Mouse (Mus musculus) lung, postnatal 0 days (tissue): Measurements from ENCODE around the gene Paqr6. TPM values are rescaled to one million over a fixed set of nuclear protein-coding genes. Genes with fewer than 3 reads are reported as not detected.

Experiments
- ATAC-seq: fragments of 200-750 bp; cut with Nextera tagmentation; 2 replicates; pipeline ENCODE4 v1.8.0; 2017; ENCODE audit warnings: moderate library complexity
- DNase-seq: peaks from one replicate; pipeline ENCODE4 v3.0.0-alpha.2; 2016; ENCODE audit warnings: low spot score
- H3K27ac ChIP-seq: fragments of 300-500 bp; sonication (generic); 2 replicates; pipeline ENCODE4 v1.5.1; 2014; ENCODE audit warnings: antibody characterized with exemption, mild to moderate bottlenecking, low read length, mixed read lengths
- H3K27me3 ChIP-seq: fragments of 300-500 bp; sonication (generic); replicated peaks from 2 replicates; pipeline ENCODE4 v1.6.1; 2014; ENCODE audit warnings: low read length, mixed read lengths; ENCODE audit not compliant: insufficient read depth
- H3K36me3 ChIP-seq: fragments of 300-500 bp; sonication (generic); 2 replicates; pipeline ENCODE4 v1.6.1; 2014; ENCODE audit warnings: low read length, mixed read lengths; ENCODE audit not compliant: insufficient read depth
- H3K4me1 ChIP-seq: fragments of 300-500 bp; sonication (generic); 2 replicates; pipeline ENCODE4 v1.6.1; 2014; ENCODE audit warnings: antibody characterized with exemption, low read depth, low read length, mixed read lengths; ENCODE audit not compliant: insufficient read depth
- H3K4me2 ChIP-seq: fragments of 300-500 bp; sonication (generic); replicated peaks from 2 replicates; pipeline ENCODE4 v1.6.1; 2014; ENCODE audit warnings: low read depth, mild to moderate bottlenecking, low read length, moderate library complexity, mixed read lengths
- H3K4me3 ChIP-seq: fragments of 300-500 bp; sonication (generic); 2 replicates; pipeline ENCODE4 v1.5.1; 2014; ENCODE audit warnings: low read depth, low read length
- H3K9ac ChIP-seq: fragments of 300-500 bp; sonication (generic); replicated peaks from 2 replicates; pipeline ENCODE4 v1.6.1; 2014; ENCODE audit warnings: low read depth, mild to moderate bottlenecking
- H3K9me3 ChIP-seq: fragments of 300-500 bp; sonication (generic); 2 replicates; pipeline ENCODE4 v1.6.1; 2016; ENCODE audit warnings: low read length, mixed read lengths
- CTCF ChIP-seq: IDR thresholded peaks from 2 replicates; pipeline ENCODE4 v1.5.1; 2016; ENCODE audit warnings: antibody characterized with exemption, mild to moderate bottlenecking
- EP300 ChIP-seq: IDR thresholded peaks from 2 replicates; pipeline ENCODE4 v1.6.1; 2016; ENCODE audit warnings: antibody characterized with exemption, mild to moderate bottlenecking, control low read depth
- WGBS: fragments of 180-500 bp; shearing (Covaris S2); extraction: QIAGEN DNeasy Blood & Tissue Kit; methylation state at CpG from one replicate; pipeline ENCODE4 v1.1.7; 2014; 5-methylcytosine and 5-hydroxymethylcytosine counted together
- polyA plus RNA-seq: library from polyadenylated mRNA; unstranded; fragments of >200 nt; fragmentation: Nextera tagmentation; extraction: Ambion mirVana; gene quantifications from 2 replicates; pipeline ENCODE4 v1.2.1, GENCODE M21; 2015

The Paqr6 gene
- polyA plus RNA-seq, 1 experiment from 2014 or later: 4.3 TPM

DNA sequence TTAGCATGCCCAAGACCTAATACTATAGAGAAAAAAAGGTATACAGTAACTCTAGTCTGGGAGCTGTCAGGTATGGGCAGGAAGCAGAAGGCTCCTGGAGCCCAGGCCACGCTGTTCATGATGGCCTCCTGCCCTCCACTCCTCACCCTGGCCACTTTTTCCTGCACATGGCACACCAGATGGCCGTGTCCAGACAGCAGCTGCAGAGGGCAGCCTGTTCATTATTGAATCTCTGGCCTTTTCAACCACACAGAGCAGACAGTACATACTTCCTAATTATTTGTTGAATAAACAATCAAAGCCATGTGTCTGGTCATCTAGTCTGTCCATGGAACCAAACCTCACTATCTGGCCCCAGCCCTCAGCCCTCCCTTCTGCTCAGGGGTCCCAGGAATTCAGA lies 34.3 kb downstream of the Paqr6 start:
- Histone ChIP-seq H3K9ac (no peak overlapping the region), H3K4me2 (no peak overlapping the region), H3K27me3 (no peaks in the 10 kb centered on the region), H3K9me3 (no peaks in the 10 kb centered on the region), H3K27ac (no peak overlapping the region), H3K36me3 (no peaks in the 10 kb centered on the region), H3K4me1 (no peaks in the 10 kb centered on the region), H3K4me3 (no peak overlapping the region)
- WGBS: 81% methylated on average over 2 of the region's 2 CpGs
- TF ChIP-seq CTCF (no peak), EP300 (no peak)
- DNase-seq: no peak
- ATAC-seq: no peak

DNA sequence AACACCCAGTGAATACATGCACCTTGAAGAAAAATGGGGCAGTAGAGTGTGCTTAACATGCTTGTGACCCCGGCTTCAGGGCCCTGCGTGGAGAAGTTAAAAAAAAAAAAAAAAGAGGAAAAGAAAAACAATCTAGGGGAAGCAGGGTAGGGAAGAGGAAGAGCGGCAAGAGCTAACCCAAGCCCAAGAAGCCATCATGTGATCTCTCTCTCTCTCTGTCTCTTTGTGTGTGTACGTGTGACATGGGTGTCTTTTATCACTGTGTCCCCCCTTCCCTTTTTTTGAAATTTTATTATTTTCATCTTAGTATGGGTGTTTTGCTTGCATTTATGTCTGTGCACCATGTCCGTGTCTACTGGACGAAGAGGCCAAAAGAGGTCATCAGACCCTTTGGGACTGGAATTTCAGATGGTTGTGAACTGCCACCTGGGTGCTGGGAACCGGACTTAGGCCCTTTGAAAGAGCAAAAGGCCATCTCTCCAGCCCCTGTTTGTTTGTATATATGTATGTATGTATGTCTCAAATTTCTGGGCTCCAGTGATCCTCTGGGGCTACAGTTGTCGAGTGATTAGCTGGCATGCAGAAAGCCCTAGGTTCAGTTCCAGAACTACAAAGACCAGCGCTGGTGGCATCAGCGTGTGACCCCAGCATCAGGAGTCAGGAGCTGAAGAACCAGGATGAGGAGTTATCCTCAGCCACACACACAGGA lies 39.3 kb downstream of the Paqr6 start:
- Histone ChIP-seq H3K27ac (no peak overlapping the region), H3K9ac (no peak overlapping the region), H3K36me3 (no peaks in the 10 kb centered on the region), H3K4me1 (no peaks in the 10 kb centered on the region), H3K27me3 (no peaks in the 10 kb centered on the region), H3K9me3 (no peaks in the 10 kb centered on the region), H3K4me2 (no peak overlapping the region), H3K4me3 (no peak overlapping the region)
- WGBS: 88% methylated on average over 10 of the region's 10 CpGs
- DNase-seq: no peak
- ATAC-seq: no peak
- TF ChIP-seq CTCF (no peak), EP300 (no peak)

- no peak overlapping the region for H3K27ac ChIP-seq
- peak; percentile 94 for DNase-seq
- 2% methylated on average over 2 of the region's 2 CpGs for WGBS
- no peak overlapping the region for H3K4me3 ChIP-seq
- no peak overlapping the region for H3K4me2 ChIP-seq
- no peak overlapping the region for H3K9ac ChIP-seq
- peak; percentile 13; the same call in 1 of the 2 replicates for ATAC-seq
- TF ChIP-seq CTCF: peak; percentile 97
- no peak for TF ChIP-seq EP300
- H3K9me3 ChIP-seq: no peaks in the 10 kb centered on the region
- H3K27me3 ChIP-seq: no peaks in the 10 kb centered on the region
- no peaks in the 10 kb centered on the region for H3K36me3 ChIP-seq
- H3K4me1 ChIP-seq: peaks cover 3% of the 10 kb centered on the region; the same call in 1 of the 2 replicates
Measured at GRCm38 (mm10) chr3:88407090-88407489, 42.7 kb downstream of the Paqr6 start.

DNA sequence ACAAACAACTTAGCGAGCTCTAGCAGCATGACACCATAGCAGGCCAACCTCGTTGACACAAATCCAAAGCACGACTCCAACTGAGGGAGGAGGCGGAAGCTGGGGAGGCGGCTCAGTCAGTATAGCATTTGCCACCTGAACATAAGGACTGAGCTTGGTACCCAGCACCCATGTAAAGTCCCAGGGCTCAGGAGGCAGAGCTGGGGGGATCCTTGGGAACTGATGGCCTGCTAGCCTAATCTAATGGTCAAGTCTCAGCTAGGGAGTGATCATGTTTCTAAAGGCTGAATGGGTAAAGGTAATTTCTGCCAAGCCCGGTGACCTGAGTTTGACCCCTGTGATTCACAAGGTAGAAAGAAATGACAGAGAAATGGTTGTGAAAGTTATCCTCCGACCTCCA lies 43.1 kb downstream of the Paqr6 start:
- no peak overlapping the region for H3K9ac ChIP-seq
- H3K27ac ChIP-seq: no peak overlapping the region
- 48% methylated on average over 7 of the region's 7 CpGs for WGBS

DNA sequence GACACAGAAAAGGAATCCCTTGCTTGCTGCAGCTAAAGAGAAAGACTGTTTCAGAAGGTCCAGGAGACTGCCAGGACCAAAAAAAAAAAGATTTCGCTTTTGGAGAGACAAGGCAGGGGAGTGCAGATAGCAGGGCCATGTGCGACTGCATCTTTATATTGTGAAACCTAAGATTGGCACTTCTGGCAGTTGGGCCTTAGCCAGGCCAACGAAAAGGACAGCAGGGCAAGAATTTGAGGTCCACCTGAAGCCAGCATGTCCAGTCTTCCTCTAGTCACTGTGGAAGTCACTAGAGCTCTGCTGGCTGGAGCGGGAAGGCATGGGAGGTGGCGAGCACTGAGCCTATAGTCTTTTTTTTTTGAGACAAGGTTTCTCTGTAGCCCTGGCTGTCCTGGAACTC lies 44.6 kb downstream of the Paqr6 start:
- Histone ChIP-seq H3K4me2 (peak overlapping the region; percentile 71; the same call in 1 of the 2 replicates), H3K36me3 (no peaks in the 10 kb centered on the region), H3K4me3 (peak overlapping the region; percentile 63; the same call in 1 of the 2 replicates), H3K4me1 (peaks cover 3% of the 10 kb centered on the region; the same call in 1 of the 2 replicates), H3K9ac (no peak overlapping the region), H3K27me3 (no peaks in the 10 kb centered on the region), H3K27ac (no peak overlapping the region), H3K9me3 (no peaks in the 10 kb centered on the region)
- TF ChIP-seq EP300: no peak
- TF ChIP-seq CTCF: no peak
- 38% methylated on average over 5 of the region's 5 CpGs for WGBS
- DNase-seq (no peak), ATAC-seq (no peak)

More for the DNA sequence above, 43.1 kb downstream of the Paqr6 start:
- no peaks in the 10 kb centered on the region for H3K36me3 ChIP-seq
- H3K4me1 ChIP-seq: peaks cover 3% of the 10 kb centered on the region; the same call in 1 of the 2 replicates
- H3K27me3 ChIP-seq: no peaks in the 10 kb centered on the region
- H3K4me2 ChIP-seq: no peak overlapping the region
- H3K4me3 ChIP-seq: no peak overlapping the region
- ATAC-seq (no peak), DNase-seq (no peak)
- no peaks in the 10 kb centered on the region for H3K9me3 ChIP-seq
- TF ChIP-seq CTCF (no peak), EP300 (no peak)

GRCm38 (mm10) chr3:88409741-88410644 lies 45.6 kb downstream of the Paqr6 start, which contains the start of gene Pmf1:
Gene Pmf1, minus strand, starts transcription at chr3:88410331.
- TF ChIP-seq EP300: peak; percentile 49
- TF ChIP-seq CTCF: peak; percentile 14; the same call in 1 of the 2 replicates
- peak; percentile 94 for ATAC-seq
- Histone ChIP-seq H3K36me3 (peaks cover 4% of the 10 kb centered on the region; the same call in 1 of the 2 replicates), H3K4me3 (peak within 1 kb of the TSS; percentile 63), H3K4me2 (peak within 1 kb of the TSS; percentile 71), H3K9ac (peak within 1 kb of the TSS; percentile 80), H3K27ac (peak within 1 kb of the TSS; percentile 91), H3K27me3 (no peaks in the 10 kb centered on the region), H3K9me3 (no peaks in the 10 kb centered on the region), H3K4me1 (peaks cover 3% of the 10 kb centered on the region; the same call in 1 of the 2 replicates)
- 2% methylated on average over 53 of the region's 54 CpGs for WGBS
- DNase-seq: peak; percentile 96
